Mouse (Mus musculus) lung, postnatal 0 days (tissue): ENCODE data around the gene Rnf5. TPM values are rescaled to one million over a fixed set of nuclear protein-coding genes. Genes with fewer than 3 reads are reported as not detected.

Experiments
- ATAC-seq: fragments of 200-750 bp; cut with Nextera tagmentation; 2 replicates; pipeline ENCODE4 v1.8.0; 2017; ENCODE audit warnings: moderate library complexity
- DNase-seq: peaks from one replicate; pipeline ENCODE4 v3.0.0-alpha.2; 2016; ENCODE audit warnings: low spot score
- H3K27ac ChIP-seq: fragments of 300-500 bp; sonication (generic); 2 replicates; pipeline ENCODE4 v1.5.1; 2014; ENCODE audit warnings: antibody characterized with exemption, mild to moderate bottlenecking, low read length, mixed read lengths
- H3K27me3 ChIP-seq: fragments of 300-500 bp; sonication (generic); replicated peaks from 2 replicates; pipeline ENCODE4 v1.6.1; 2014; ENCODE audit warnings: low read length, mixed read lengths; ENCODE audit not compliant: insufficient read depth
- H3K36me3 ChIP-seq: fragments of 300-500 bp; sonication (generic); 2 replicates; pipeline ENCODE4 v1.6.1; 2014; ENCODE audit warnings: low read length, mixed read lengths; ENCODE audit not compliant: insufficient read depth
- H3K4me1 ChIP-seq: fragments of 300-500 bp; sonication (generic); 2 replicates; pipeline ENCODE4 v1.6.1; 2014; ENCODE audit warnings: antibody characterized with exemption, low read depth, low read length, mixed read lengths; ENCODE audit not compliant: insufficient read depth
- H3K4me2 ChIP-seq: fragments of 300-500 bp; sonication (generic); replicated peaks from 2 replicates; pipeline ENCODE4 v1.6.1; 2014; ENCODE audit warnings: low read depth, mild to moderate bottlenecking, low read length, moderate library complexity, mixed read lengths
- H3K4me3 ChIP-seq: fragments of 300-500 bp; sonication (generic); 2 replicates; pipeline ENCODE4 v1.5.1; 2014; ENCODE audit warnings: low read depth, low read length
- H3K9ac ChIP-seq: fragments of 300-500 bp; sonication (generic); replicated peaks from 2 replicates; pipeline ENCODE4 v1.6.1; 2014; ENCODE audit warnings: low read depth, mild to moderate bottlenecking
- H3K9me3 ChIP-seq: fragments of 300-500 bp; sonication (generic); 2 replicates; pipeline ENCODE4 v1.6.1; 2016; ENCODE audit warnings: low read length, mixed read lengths
- CTCF ChIP-seq: IDR thresholded peaks from 2 replicates; pipeline ENCODE4 v1.5.1; 2016; ENCODE audit warnings: antibody characterized with exemption, mild to moderate bottlenecking
- EP300 ChIP-seq: IDR thresholded peaks from 2 replicates; pipeline ENCODE4 v1.6.1; 2016; ENCODE audit warnings: antibody characterized with exemption, mild to moderate bottlenecking, control low read depth
- WGBS: fragments of 180-500 bp; shearing (Covaris S2); extraction: QIAGEN DNeasy Blood & Tissue Kit; methylation state at CpG from one replicate; pipeline ENCODE4 v1.1.7; 2014; 5-methylcytosine and 5-hydroxymethylcytosine counted together
- polyA plus RNA-seq: library from polyadenylated mRNA; unstranded; fragments of >200 nt; fragmentation: Nextera tagmentation; extraction: Ambion mirVana; gene quantifications from 2 replicates; pipeline ENCODE4 v1.2.1, GENCODE M21; 2015

The Rnf5 gene
- polyA plus RNA-seq, 1 experiment from 2014 or later: 81.5 TPM

DNA sequence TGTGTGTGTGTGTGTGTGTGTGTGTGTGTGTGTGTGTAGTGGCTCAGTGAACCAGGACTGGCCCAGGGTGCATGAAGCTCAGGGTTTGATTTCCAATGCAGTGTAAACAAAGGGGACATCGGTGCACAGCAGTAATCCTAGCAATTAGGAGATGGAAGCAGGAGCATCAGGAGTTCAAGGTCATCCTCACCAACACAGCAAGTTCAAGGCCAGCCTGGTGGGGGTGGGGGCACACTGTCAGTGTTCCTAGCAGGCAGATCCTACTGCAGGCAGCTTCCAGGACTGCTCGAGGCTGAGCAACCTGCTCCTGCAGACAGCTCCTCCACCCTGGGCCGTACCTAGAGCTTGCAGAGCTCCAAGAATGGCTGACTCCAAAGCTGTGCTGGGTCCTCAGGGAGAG is 40.9 kb downstream of the Rnf5 start:
- DNase-seq: no peak
- no peaks in the 10 kb centered on the region for H3K36me3 ChIP-seq
- no peak for TF ChIP-seq CTCF
- TF ChIP-seq EP300: no peak
- 55% methylated on average over 3 of the region's 3 CpGs for WGBS
- no peak overlapping the region for H3K9ac ChIP-seq
- H3K4me2 ChIP-seq: no peak overlapping the region
- H3K4me3 ChIP-seq: no peak overlapping the region
- no peaks in the 10 kb centered on the region for H3K27me3 ChIP-seq
- no peaks in the 10 kb centered on the region for H3K9me3 ChIP-seq
- no peak for ATAC-seq
- no peak overlapping the region for H3K27ac ChIP-seq
- no peaks in the 10 kb centered on the region for H3K4me1 ChIP-seq

GRCm38 (mm10) chr17:34561200-34561599 is 42.3 kb downstream of the Rnf5 start:
- WGBS: 36% methylated on average over 8 of the region's 8 CpGs
- H3K9ac ChIP-seq: no peak overlapping the region
- ATAC-seq (no peak), DNase-seq (peak; percentile 36)
- TF ChIP-seq EP300: no peak
- H3K27ac ChIP-seq: peak overlapping the region; percentile 54
- H3K4me1 ChIP-seq: no peaks in the 10 kb centered on the region
- H3K9me3 ChIP-seq: no peaks in the 10 kb centered on the region
- no peak overlapping the region; the same call in 1 of the 2 replicates for H3K4me2 ChIP-seq
- no peaks in the 10 kb centered on the region for H3K36me3 ChIP-seq
- H3K27me3 ChIP-seq: no peaks in the 10 kb centered on the region
- H3K4me3 ChIP-seq: no peak overlapping the region

DNA sequence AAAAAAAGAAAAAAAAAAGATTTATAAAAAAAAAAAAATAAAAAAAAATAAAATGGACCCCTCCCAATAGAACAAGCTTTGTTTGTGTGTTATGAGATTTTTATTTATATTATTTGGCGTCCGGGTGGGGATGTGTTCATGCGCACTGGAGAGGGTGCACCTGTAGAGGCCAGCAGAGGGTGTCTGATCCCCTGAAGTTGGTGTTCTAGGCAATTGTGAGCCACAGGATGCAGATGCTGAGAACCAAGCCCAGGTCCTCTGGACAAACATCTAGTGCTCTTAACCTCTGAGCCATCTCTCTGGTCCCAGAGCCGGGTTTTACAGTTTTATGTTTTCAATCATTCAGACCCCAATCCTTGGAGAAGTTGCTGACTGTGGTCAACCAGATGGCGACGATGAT is 43.1 kb downstream of the Rnf5 start:
- no peak for ATAC-seq
- no peaks in the 10 kb centered on the region for H3K4me1 ChIP-seq
- peak; percentile 10; the same call in 1 of the 2 replicates for TF ChIP-seq CTCF
- no peak for TF ChIP-seq EP300

DNA sequence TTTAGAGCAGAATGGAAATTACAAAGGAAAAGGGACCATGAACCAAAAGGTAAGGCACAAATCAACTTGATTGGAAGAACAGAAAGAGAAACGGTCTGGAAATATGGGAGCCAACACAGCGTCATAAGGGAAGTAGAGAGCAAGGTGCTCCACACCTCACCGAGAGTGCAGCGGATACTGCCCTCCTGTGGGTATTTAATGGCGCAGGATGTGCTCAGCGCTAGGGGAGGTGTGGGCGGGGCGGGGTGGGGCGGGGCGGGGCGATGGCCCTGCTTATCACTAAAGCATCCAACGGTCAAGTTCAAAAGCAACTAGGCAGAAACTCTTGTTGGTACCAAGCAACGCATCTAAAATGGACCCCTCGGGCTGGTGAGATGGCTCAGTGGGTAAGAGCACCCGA is 43.6 kb downstream of the Rnf5 start:
- WGBS: 28% methylated on average over 15 of the region's 15 CpGs
- no peaks in the 10 kb centered on the region for H3K9me3 ChIP-seq
- no peaks in the 10 kb centered on the region for H3K36me3 ChIP-seq
- H3K4me2 ChIP-seq: no peak overlapping the region
- ATAC-seq (no peak), DNase-seq (no peak)
- no peaks in the 10 kb centered on the region for H3K4me1 ChIP-seq
- TF ChIP-seq EP300 (no peak), CTCF (peak; percentile 45)
- peak overlapping the region; percentile 22; the same call in 1 of the 2 replicates for H3K27ac ChIP-seq
- H3K4me3 ChIP-seq: no peak overlapping the region
- no peak overlapping the region for H3K9ac ChIP-seq
- no peaks in the 10 kb centered on the region for H3K27me3 ChIP-seq

More for the DNA sequence above, 43.1 kb downstream of the Rnf5 start:
- H3K27ac ChIP-seq: peak overlapping the region; percentile 54
- H3K36me3 ChIP-seq: no peaks in the 10 kb centered on the region
- 91% methylated on average over 6 of the region's 6 CpGs for WGBS
- no peak overlapping the region for H3K9ac ChIP-seq
- H3K4me2 ChIP-seq: no peak overlapping the region
- no peak overlapping the region for H3K4me3 ChIP-seq
- DNase-seq: no peak
- H3K9me3 ChIP-seq: no peaks in the 10 kb centered on the region
- no peaks in the 10 kb centered on the region for H3K27me3 ChIP-seq

- H3K9ac ChIP-seq: no peak overlapping the region
- no peak overlapping the region for H3K4me3 ChIP-seq
- H3K27ac ChIP-seq: peak overlapping the region; percentile 22
- ATAC-seq (0 out of 2 replicates have a peak, but pooled peaks have one; percentile 17), DNase-seq (peak; percentile 24)
- H3K9me3 ChIP-seq: no peaks in the 10 kb centered on the region
- H3K4me1 ChIP-seq: no peaks in the 10 kb centered on the region
- 48% methylated on average over 7 of the region's 7 CpGs for whole genome bisulfite sequencing
- no peak overlapping the region for H3K4me2 ChIP-seq
- no peaks in the 10 kb centered on the region for H3K27me3 ChIP-seq
- TF ChIP-seq EP300: peak; percentile 79
- no peak for TF ChIP-seq CTCF
- H3K36me3 ChIP-seq: no peaks in the 10 kb centered on the region
Measured at GRCm38 (mm10) chr17:34559116-34559515, 44.4 kb downstream of the Rnf5 start.

- H3K27ac ChIP-seq: peak overlapping the region; percentile 54
- DNase-seq (no peak), ATAC-seq (no peak)
- H3K4me1 ChIP-seq: no peaks in the 10 kb centered on the region
- WGBS: 58% methylated on average over 11 of the region's 11 CpGs
- H3K36me3 ChIP-seq: no peaks in the 10 kb centered on the region
- no peaks in the 10 kb centered on the region for H3K9me3 ChIP-seq
- H3K27me3 ChIP-seq: no peaks in the 10 kb centered on the region
- no peak overlapping the region for H3K9ac ChIP-seq
- no peak overlapping the region for H3K4me3 ChIP-seq
- TF ChIP-seq CTCF (no peak), EP300 (no peak)
- no peak overlapping the region for H3K4me2 ChIP-seq
Measured at GRCm38 (mm10) chr17:34557411-34557810, 46.1 kb downstream of the Rnf5 start.

GRCm38 (mm10) chr17:34556406-34556805 is 47.1 kb downstream of the Rnf5 start:
- DNase-seq (no peak), ATAC-seq (no peak)
- H3K27me3 ChIP-seq: no peaks in the 10 kb centered on the region
- no peak for TF ChIP-seq EP300
- no peak for TF ChIP-seq CTCF
- no peak overlapping the region for H3K27ac ChIP-seq
- H3K9ac ChIP-seq: no peak overlapping the region
- H3K4me2 ChIP-seq: no peak overlapping the region
- no peak overlapping the region for H3K4me3 ChIP-seq
- no peaks in the 10 kb centered on the region for H3K36me3 ChIP-seq
- no peaks in the 10 kb centered on the region for H3K4me1 ChIP-seq
- WGBS: 71% methylated on average over 8 of the region's 8 CpGs
- no peaks in the 10 kb centered on the region for H3K9me3 ChIP-seq
